Mouse (Mus musculus) liver, adult 2 months (tissue): ENCODE measurements around the gene Acadl.

ENCODE experiments used
- CTCF ChIP-seq: fragments of 200-500 bp; IDR thresholded peaks from 2 replicates; pipeline ENCODE4 v1.5.1; 2011; ENCODE audit warnings: low read depth, low read length, control low read depth
- POLR2A ChIP-seq: fragments of 200-500 bp; IDR thresholded peaks from 2 replicates; pipeline ENCODE4 v1.6.1; 2011; ENCODE audit warnings: low read length, control low read depth; ENCODE audit not compliant: insufficient read depth; ENCODE audit errors: extremely low read depth

DNA sequence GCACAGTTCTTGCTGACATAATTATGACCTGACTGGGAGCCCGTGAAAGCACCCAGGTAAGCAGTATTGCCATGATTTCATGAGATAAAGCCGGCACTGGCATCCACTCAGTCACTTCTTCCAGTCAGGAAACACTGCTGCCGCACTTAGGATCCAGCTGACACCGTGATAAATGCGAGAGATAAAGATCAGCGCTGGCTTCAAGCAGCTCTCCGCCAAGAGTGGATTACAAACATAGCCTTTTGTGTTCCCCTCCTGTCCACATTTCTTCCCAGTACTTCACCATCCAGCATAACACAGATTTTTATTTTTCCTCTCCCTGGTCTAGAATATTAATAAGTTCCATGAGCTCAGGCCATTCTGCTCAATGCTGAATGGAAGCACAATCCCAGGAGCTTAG is 42.8 kb downstream of the Acadl start:
- no peak for TF ChIP-seq POLR2A
- TF ChIP-seq CTCF = no peak
